Mouse (Mus musculus) frontal cortex, postnatal 25 days (tissue): ENCODE data around the gene Cib3.

Experiments used
- DNase-seq, 2 experiments: peaks; one replicate each; pipeline ENCODE4 v3.0.0; 2022; ENCODE audit warnings: low spot score in 2 of 2

The Cib3 gene

DNA sequence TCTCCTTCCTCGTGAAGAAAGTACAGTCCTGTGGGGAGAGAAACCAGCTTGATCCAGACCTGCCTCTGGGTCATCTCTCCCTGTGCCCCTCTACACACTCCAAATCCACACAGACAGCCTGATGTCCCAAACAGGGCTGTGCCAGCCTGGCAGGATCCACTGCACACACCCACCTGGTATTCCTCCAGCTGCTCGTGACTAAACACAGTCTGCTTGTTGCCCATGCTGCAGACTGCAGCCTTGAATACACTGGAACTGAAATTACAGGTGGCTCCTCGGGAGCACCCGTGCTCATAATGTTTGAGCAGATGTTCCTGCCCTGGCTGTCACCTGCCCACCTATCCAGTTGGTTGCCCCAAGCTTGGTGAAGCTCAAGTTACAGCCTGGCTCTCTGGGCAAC lies at the start of gene Cib3:
Gene Cib3, minus strand, starts transcription at position 87 of the 400 bp plus-strand sequence.
- DNase-seq = no peak

DNA sequence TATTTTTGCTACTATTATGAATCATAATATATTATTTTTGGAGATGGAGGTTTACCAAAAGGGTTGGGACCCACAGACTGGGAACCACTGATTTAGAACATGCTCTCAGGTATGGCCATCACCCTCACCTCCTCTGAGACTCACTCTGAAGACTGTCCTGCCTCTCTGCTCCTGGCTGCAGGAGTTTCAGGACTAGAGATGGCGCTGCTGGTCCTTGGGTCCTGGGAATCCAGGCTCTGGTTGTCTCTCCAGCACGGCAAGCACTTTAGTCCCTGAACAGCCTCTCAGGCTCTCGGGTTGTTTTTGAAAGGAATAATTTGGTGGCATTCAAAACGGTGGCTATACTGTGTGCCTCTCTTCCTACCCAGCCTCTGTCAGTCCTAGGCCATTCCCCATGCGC lies 49.2 kb upstream of the Cib3 start:
- no peak for DNase-seq

DNA sequence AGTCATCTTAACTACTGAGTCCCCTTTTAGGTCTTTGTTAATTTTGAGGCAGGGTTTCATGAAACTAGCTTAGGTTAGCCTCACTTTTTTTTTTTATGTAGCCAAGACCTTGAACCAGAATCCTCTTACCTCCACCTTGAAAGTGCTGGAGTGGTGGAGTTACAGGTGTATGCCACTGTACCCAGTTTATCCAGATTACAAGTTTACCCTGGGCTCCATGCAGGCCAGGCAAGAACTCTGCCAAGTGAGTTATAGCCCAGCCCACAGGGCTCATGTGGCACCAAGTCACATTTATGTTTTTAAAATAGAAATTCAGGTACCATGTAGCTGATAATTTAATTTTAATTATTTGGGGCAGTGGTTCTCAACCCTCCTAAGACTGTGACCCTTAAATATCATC lies 48.8 kb upstream of the Cib3 start:
- no peak for DNase-seq

DNA sequence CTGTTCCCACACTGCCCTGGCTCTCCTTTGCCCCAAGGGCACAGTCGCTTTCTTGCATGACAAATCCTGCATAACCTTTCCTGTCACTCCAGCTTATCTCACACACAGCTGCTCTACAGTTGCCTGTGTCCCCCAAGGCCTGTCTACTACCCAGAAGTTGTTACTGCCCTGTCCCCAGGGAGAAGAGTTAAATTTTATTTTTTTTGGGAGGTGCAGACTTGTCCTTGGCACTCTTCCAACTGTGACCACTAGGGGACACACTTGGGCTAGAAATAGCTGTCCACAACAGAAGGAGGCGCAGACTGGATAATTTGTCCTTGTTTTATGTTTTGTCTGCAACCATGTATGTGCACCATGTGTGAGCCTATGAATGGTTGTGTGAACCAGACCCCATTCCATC lies 48.4 kb upstream of the Cib3 start:
- DNase-seq = no peak

DNA sequence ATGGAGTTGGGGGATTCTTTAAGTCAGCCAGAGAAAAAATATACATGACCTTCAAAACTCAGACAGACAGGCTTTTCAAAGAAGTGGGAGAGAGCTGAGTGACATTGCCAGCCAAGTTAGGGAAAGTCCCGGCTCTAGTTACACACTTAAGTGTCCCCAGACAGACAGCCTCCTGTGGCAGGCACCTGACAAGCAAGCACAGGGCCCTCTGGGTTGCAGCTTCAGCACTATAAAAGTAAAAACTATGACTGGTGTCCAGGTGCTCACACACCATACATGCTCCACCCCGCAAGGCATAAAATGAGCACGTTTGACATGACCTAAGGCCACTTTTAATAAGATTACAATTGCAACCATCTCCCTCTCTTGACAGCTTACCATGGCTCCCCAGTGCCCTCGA lies 47.9 kb upstream of the Cib3 start:
- no peak for DNase-seq

DNA sequence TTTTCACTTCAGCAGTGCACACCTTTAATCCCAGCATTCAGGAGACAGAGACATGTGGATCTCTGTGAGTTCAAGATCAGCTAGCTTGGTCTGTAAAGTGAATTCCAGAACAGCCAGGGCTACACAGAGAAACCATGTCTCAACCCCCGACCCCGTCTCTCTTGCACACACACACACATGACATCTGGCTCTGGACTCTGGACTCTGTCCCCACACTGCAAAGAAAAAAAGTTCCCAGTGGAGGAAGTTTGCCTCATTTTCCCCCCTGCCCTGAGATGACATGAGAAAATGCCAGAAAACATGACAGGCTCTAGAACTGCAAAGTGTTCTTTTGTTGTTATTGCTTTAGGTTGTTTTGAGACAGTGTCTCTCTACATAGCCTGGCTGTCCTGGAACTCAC lies 47.2 kb upstream of the Cib3 start:
- DNase-seq = no peak

DNA sequence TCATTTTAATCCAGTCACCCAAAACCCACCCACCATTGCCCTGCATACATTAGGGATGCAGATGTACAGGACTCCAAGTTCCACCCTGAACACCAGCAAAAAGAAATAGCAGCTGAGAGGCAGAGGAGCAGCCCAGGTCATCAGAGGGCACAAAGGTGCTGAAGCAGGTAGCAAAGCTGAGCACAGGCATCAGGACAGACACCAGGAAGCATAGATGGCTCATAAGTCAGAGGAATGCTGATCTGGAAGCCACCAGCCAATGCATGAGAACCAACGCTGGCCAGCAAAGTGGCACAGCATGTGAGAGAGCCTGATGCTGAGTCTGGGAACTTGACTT lies 45.2 kb upstream of the Cib3 start:
- no peak for DNase-seq

DNA sequence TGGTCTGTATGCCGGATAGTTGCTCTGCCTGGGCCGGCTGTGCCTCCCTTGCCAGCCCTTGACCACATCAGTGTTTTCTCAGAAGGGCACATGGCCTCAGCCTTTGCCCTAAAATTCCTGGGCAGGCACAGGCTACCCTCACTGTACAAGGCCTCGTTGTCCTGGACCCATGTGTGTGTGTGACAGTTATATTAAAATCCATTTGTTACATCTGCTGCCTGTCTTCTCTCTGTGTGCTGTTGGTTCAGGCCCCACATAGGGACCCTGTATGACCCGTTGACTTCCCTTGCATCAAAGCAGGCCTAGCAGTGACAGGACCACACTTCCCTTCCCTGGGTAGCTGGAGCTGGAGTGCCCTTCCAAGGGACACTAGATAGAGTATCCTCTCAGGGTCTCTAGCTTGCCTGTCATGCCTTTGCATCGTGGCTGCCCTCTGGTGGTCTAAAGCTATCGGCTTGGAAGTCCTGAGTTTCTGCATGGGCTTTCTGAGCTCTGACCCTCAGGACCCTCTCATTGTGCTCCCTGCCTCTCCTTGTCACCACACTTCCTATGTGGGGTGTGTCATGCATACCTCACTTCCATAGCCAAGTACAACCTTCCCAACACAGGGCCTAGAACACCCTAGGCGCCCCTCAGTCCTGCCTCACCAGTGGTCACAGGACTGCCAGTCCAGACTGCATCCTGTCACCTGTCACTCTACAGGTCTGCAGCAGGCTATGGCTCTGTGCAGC lies 44.7 kb upstream of the Cib3 start:
- DNase-seq = no peak

DNA sequence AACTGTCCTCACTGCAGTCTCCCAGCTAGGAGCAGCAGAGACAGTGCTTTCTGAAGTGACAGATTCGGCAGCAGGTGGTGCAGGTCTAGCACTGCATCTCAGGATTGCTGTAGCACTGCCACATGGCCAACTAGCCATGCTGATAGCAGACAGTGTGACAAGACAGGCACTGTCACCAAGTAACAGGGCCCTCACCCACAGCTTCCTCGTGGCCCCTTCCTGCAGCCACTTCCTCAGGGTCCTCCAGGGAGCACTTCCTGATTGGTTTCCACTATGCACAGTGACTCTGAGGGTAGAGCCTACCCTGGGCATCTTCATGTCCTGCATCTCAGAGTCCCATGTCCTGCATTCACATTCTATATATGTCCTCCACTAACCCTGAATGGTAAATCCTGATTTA lies 32.0 kb upstream of the Cib3 start:
- no peak for DNase-seq

DNA sequence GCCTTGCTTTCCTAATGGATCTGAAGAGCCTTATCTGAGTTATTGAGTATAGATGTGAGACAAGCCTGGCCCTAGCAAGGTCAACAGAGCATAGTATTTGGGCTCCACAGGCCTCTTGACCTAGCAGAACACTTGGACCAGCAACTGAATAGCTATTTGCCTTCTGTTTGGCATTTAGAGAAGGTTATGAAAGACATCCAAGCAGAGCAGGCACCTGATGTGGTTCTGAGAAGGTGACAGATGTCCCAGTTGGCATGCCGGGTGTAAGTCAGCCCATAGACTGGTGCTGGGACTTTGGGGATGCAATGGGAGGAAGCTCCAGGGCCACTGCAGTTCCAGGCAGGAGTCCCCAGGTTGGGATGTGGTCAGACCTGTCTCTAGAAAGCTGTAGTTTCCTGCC lies 29.6 kb upstream of the Cib3 start:
- DNase-seq = no peak

DNA sequence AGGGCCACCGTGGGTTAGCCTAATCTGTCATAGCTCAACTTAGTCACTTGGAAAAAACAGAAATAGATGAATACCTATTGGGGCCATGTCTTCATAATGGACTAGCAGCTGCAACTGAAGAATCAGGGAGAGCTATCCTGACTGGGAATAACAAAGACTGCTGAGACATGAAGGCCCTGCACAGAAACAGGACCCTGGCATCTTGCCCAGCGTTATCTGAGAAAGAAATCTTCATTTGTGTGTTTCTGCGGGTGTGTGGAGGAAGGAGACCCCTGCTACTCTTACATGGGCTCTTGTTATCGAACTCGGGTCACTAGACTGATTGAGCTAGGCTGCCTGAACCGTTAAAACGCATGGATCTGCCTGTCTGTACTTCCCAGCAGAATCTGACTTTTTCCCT lies 28.3 kb upstream of the Cib3 start:
- DNase-seq = no peak

DNA sequence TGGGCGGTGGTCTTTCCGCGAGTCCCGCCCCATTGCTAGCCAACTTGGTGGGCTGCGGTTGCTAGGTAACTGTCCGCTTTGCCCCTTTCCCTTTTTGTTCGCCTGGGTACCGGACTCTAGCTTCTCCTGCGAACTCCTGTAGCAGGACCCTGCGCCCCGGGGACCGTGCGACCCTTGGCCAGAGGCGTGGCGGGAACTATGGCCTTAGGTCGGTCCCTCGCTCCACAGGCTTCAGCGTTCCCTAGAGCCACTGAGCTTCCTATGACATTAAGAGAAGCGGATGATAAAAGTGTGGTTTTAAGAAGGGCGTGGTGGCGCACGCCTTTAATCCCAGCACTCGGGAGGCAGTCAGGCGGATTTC lies 27.7 kb upstream of the Cib3 start:
- DNase-seq = no peak

DNA sequence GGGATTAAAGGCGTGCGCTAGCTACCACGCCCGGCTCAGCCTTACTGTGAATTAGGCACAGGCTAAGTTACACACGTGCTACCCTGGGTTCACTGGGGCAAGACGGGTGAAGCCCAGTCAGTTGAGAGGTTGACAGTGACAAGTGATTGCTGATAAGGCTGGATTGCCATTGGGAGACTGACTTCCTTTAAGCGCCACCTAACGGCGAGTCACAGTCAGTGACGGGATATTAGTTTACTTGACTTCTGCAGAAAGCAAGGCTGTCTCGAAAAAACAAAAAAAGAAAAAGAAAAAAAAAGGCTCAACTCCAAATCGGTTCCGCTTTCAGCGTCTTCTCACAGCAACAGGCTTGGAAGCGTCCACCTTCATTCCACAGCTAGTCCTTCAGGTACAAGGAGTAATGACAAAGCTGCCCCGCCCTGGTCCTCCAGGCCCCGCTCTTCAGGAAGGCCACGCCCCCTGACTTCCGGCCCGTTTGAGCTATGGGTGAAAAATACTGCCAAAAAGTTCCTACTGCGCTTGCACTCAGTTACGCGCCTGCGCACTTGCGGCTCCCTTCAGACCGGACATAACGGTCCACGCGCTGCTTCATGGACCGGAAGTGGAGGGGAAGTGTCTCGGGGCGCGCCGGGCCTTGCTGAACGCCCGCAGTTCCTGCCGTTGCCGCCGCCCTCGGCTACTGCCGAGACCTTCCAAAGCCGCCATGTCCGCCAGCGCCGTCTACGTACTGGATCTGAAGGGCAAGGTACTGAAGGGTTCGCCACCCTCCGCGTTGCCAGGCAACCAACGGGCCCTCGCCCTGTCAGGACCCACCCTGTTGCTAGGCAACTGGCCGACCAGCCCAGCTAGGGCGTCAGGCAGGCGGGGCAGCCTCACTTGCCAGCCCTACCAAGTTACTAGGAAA lies 27.1 kb upstream of the Cib3 start, which contains the start of gene Ap1m1:
Gene Ap1m1, plus strand, starts transcription at position 520 of the 904 bp plus-strand sequence.
- peak; percentile 94 for DNase-seq

DNA sequence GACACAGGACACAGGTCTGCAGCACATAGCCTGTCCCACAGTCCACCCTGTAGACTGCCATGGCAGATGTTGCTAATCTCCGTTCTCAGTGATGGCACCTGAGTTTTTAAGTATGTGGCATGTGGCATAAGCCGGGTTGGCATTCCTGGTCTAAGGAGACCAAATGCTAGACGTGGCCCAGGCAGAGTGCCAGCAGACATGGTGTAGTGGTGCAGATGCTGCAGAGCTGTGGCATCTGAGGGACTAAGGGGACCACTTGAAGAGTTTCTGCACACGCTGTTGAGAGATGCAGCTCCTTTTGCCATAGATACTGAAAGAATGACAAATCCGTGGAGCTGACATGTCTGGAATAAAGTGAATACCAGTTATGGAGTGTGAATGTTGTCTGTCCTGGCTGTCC lies 10.0 kb upstream of the Cib3 start:
- DNase-seq = no peak

DNA sequence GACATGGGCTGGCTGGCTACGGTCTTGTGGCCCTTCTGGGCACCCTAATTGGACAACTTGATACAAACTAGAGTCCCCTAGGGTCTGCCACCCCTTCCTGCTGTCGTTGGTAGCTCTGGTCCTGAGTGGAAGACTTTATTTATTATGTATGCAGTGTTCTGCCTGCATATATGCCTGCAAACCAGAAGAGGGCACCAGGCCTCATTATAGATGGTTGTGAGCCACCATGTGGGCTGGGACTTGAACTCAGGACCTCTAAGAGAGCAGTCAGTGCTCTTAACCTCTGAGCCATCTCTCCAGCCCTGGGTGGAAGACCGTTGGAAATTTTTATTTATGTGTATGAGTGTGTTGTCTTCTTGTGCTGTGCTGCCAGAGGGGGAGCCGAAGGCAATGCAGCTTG lies 8.1 kb upstream of the Cib3 start:
- no peak for DNase-seq

DNA sequence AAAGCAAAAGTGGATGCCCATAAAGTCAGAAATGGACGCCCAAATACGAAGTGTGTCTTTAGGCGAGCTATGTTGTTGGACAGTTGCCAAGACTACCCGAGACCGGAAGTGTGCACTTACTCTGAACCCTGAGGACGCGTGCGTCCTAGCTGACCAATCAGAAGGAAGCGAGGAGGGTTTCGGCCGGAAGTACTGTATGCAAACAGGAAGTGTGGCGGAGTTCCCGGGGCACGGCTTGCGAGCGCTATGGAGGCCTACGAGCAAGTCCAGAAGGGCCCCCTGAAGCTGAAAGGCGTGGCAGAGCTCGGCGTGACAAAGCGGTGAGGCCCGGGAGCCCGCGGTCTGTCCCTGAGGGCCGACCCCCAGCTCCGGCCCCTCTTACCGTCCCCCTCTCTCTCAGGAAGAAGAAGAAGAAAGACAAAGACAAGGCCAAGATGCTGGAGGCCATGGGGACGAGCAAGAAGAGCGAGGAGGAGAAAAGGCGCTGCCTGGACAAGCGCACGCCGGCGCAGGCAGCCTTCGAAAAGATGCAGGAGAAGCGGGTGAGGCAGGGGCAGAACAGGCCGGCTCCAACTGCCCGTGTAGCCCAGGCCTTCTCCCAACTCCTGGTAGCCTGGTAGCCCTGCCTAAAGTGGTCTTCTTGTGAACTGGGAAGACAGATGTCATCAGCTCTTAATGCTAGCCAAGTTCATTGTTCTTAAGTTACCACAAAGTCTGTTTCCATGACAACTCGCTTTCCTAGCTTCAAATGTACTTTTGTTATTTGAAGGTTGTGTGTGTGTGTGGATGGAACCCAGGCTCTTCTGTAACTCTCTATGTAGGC lies 7.1 kb upstream of the Cib3 start, which contains the start of gene Fam32a:
Gene Fam32a, plus strand, starts transcription at position 190 of the 823 bp plus-strand sequence.
- DNase-seq = peak; percentile 66 to 78

DNA sequence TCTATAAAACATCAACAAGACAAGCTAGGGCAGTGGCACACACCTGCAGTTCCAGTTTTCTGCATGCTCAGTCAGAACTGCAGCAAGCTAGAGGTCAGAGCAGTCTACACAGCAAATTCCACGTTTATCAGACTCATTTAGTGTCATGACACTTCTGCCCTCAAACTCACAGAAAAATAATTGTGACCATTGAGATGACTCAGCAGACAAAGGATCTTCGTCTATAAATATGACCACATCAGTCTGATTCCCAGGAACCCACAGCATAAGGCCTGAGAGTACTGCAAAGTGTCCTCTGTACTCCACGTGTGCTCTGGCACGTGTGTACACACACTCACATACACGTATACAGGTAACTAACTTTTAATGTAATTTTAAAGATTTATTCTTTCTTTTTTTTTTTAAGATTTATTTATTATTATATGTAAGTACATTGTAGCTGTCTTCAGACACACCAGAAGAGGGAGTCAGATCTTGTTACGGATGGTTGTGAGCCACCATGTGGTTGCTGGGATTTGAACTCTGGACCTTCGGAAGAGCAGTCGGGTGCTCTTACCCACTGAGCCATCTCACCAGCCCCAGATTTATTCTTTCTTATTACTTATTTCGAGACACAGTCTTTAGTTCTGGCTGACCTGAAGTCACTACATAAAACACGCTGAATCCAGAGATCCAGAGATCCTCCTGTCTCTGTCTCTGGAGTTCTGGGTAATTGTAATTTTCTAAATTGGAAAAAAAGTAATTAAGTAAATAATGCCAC lies 6.3 kb upstream of the Cib3 start:
- DNase-seq = no peak

DNA sequence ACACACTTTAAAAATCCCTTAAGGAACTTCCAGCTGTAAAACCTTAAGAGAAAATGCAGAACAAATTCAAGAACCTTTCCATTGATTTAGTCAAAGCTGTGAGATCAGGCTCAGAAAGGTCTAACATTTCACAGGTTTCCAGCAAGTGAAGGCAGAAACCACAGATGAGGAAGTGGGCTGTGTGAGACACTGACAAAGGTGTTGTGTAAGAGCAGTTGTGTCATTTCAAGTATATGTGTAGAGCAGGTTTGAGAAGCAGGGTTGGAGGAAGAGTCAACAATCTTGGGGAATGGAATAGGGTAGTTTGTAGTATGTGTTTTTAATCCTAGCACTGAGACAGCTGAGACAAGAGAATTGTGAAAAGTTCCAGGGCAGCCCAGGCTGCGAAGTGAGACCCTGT lies 3.2 kb upstream of the Cib3 start:
- DNase-seq = no peak

DNA sequence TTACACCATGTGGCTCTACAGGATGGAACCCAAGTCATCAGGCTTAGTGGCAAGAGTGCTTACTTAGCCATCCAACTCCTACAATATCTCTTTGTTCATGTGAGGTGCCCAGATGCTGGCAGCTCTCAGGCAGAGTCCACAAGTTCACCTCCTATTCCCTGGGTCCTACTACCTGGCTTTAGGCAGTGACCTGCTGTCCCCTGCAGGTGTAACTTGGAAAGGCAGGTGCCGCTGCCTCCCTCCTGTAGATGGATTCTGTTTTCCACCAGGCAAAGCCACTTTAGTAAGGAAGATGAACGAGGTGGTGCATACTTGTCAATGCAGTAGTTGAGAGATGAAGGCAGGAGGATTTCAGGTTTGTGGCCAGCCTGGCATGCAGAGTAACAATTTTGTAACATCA lies 2.4 kb upstream of the Cib3 start:
- no peak for DNase-seq

DNA sequence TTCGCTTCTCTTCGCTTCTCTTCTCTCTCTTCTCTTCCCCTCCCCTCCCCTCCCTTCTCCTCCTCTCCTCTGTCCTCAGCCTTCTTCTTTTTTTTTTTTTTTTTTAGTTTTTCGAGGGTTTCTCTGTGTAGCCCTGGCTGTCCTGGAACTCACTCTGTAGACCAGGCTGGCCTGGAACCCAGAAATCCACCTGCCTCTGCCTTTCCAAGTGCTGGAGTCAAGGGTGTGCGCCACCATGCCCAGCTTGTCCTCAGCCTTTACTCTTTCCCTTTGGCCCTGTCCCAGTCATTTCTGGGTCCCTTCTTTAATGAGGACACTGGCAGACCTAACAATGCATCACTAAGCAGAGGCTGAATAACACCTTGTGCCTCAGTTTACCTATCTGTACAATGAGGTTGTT lies 899 bp upstream of the Cib3 start, which contains the start of gene Gm11034:
Gene Gm11034, minus strand, starts transcription at position 101 of the 400 bp plus-strand sequence.
- no peak for DNase-seq

DNA sequence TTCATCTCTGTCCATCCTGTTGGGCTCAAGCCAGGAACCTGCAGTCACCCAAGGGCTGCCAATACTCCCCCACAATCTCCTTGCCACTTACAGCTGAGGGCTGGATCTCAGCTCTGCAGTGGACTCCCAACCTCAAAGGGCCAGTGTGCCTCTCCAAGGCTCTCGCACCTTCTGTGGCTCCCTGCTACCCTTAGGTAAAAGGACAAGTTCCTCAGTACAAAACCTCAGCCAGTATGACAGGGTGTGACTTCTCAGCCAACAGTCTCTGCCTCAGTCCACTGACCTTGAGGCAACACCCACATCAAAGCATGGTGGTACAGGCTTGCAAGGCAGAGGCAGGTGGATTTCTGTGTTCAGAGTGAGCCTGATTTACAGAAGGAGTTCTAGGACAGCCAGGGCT lies 791 bp downstream of the Cib3 start:
- no peak for DNase-seq

DNA sequence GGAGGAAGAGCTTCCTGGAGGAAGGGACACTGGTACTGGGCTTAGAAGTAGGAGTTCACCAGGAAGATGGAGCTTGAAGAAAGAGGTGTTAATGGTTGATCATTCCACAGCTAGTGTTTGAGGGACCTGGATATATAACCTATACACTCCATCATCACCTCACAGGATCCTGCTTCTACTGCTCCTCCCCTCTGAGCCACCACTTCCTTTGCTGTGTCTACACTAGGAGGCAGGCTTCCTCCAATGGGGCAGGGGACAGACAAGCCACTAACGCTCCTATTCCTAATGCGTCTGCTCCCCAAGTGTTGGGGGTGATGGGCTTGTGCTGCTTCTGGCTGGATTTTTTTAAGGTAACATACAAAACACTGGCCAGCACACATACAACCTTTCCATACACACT lies 1.9 kb downstream of the Cib3 start:
- DNase-seq = no peak
